Mouse (Mus musculus): Measurements from ENCODE around the gene Olfr283. TPM values are rescaled to one million over a fixed set of nuclear protein-coding genes. Genes with fewer than 3 reads are reported as not detected.
"Not testable (repeated sequence)": the region's sequence is repeated elsewhere in the genome, so short reads cannot be mapped to it uniquely, and the experiment has no call there.

Olfr283 gene
- polyA plus RNA-seq (2016; fragmentation: Nextera tagmentation; extraction: Ambion mirVana): 0.10 TPM in 1 of 2 replicates, not detected in the other

- H3K9ac ChIP-seq: no peak within 1 kb of the TSS
- no peaks in the 10 kb centered on the region for H3K9me3 ChIP-seq
- no peak within 1 kb of the TSS for H3K4me2 ChIP-seq (replicated peaks)
- ATAC-seq (ENCODE audit: insufficient number of reproducible peaks, insufficient read depth, low FRiP score, low TSS enrichment): no peak
- 84% methylated on average over 6 of the region's 6 CpGs for WGBS
- H3K4me3 ChIP-seq: no peak within 1 kb of the TSS
- H3K27ac ChIP-seq: no peak within 1 kb of the TSS
- H3K27me3 ChIP-seq: no peaks in the 10 kb centered on the region
- H3K36me3 ChIP-seq: no peaks in the 10 kb centered on the region
- H3K4me1 ChIP-seq: no peaks in the 10 kb centered on the region
Measured at GRCm38 (mm10) chr15:98380846-98381245, at the start of gene Olfr283. TSS of gene Olfr283 (minus strand) at chr15:98380946.

GRCm38 (mm10) chr15:98425188-98425587 is 44.4 kb upstream of the Olfr283 start:
- H3K27ac ChIP-seq: no peak overlapping the region
- H3K9ac ChIP-seq: no peak overlapping the region
- H3K36me3 ChIP-seq: no peaks in the 10 kb centered on the region
- no peaks in the 10 kb centered on the region for H3K27me3 ChIP-seq
- no peak overlapping the region for H3K4me3 ChIP-seq
- 87% methylated on average over 7 of the region's 7 CpGs for WGBS
- H3K4me2 ChIP-seq (replicated peaks): no peak overlapping the region
- peaks cover 12% of the 10 kb centered on the region for H3K4me1 ChIP-seq
- ATAC-seq (ENCODE audit: insufficient number of reproducible peaks, insufficient read depth, low FRiP score, low TSS enrichment): no peak
- no peaks in the 10 kb centered on the region for H3K9me3 ChIP-seq

GRCm38 (mm10) chr15:98424753-98425152 is 44.0 kb upstream of the Olfr283 start:
- no peaks in the 10 kb centered on the region for H3K9me3 ChIP-seq
- H3K4me1 ChIP-seq: peaks cover 12% of the 10 kb centered on the region
- no peak overlapping the region for H3K9ac ChIP-seq
- H3K4me2 ChIP-seq (replicated peaks): peak overlapping the region; percentile 32
- no peaks in the 10 kb centered on the region for H3K36me3 ChIP-seq
- WGBS: 37% methylated on average over 6 of the region's 6 CpGs
- H3K4me3 ChIP-seq: no peak overlapping the region
- H3K27me3 ChIP-seq: no peaks in the 10 kb centered on the region
- H3K27ac ChIP-seq: no peak overlapping the region
- ATAC-seq (ENCODE audit: insufficient number of reproducible peaks, insufficient read depth, low FRiP score, low TSS enrichment): no peak

DNA sequence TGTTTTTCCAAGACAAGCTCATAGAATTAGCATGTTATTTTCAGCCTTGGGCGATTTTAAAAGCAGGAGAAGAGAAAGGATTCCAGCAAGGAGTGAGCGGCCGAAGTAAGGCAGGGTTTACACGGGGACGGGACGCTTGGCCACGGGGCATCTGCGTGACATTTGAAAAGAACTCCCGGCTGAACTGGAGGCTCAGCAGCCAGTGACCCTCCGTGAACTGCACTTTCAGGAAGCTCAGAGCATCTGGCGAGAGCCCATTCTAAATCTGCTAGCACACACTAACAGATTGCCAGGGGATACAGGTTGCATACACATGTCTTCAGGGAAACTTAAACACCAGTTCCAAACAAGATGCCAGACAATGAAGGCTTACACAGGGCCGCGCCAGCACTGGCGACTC is 43.6 kb upstream of the Olfr283 start:
- WGBS: 45% methylated on average over 14 of the region's 14 CpGs
- H3K9me3 ChIP-seq: no peaks in the 10 kb centered on the region
- ATAC-seq (ENCODE audit: insufficient number of reproducible peaks, insufficient read depth, low FRiP score, low TSS enrichment): no peak
- H3K9ac ChIP-seq: no peak overlapping the region
- no peaks in the 10 kb centered on the region for H3K36me3 ChIP-seq
- no peak overlapping the region for H3K4me3 ChIP-seq
- no peak overlapping the region for H3K27ac ChIP-seq
- H3K27me3 ChIP-seq: no peaks in the 10 kb centered on the region
- H3K4me1 ChIP-seq: peaks cover 12% of the 10 kb centered on the region
- H3K4me2 ChIP-seq (replicated peaks): peak overlapping the region; percentile 32

DNA sequence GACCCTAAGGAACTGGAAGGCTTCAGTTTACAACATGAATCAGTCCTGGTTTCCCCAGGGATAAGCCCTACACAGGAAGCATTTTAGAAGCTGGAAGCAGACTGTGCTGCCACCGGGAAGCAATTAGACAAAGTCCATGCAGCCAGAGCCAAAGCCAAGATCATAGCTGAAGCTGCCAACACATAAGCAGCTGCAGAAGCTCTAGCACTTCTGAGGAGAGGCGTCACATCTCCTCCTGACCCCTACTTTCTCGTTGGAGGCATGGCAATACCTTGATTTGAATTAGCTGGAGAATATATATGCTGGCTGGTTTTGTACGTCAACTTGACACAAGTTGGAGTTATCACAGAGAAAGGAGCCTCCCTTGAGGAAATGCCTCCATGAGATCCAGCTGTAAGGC is 40.2 kb upstream of the Olfr283 start:
- Histone ChIP-seq H3K4me1 (peaks cover 12% of the 10 kb centered on the region), H3K9me3 (no peaks in the 10 kb centered on the region), H3K27ac (no peak overlapping the region), H3K27me3 (no peaks in the 10 kb centered on the region), H3K4me3 (no peak overlapping the region), H3K4me2 (replicated peaks) (no peak overlapping the region), H3K36me3 (no peaks in the 10 kb centered on the region), H3K9ac (no peak overlapping the region)
- 25% methylated on average over 4 of the region's 4 CpGs for WGBS
- ATAC-seq (ENCODE audit: insufficient number of reproducible peaks, insufficient read depth, low FRiP score, low TSS enrichment): no peak

GRCm38 (mm10) chr15:98418096-98418495 is 37.4 kb upstream of the Olfr283 start:
- no peak overlapping the region for H3K27ac ChIP-seq
- no peaks in the 10 kb centered on the region for H3K9me3 ChIP-seq
- H3K4me3 ChIP-seq: no peak overlapping the region
- no peaks in the 10 kb centered on the region for H3K36me3 ChIP-seq
- no peak for ATAC-seq (ENCODE audit: insufficient number of reproducible peaks, insufficient read depth, low FRiP score, low TSS enrichment)
- no peaks in the 10 kb centered on the region for H3K4me1 ChIP-seq
- H3K27me3 ChIP-seq: no peaks in the 10 kb centered on the region
- H3K4me2 ChIP-seq (replicated peaks): no peak overlapping the region
- WGBS: 63% methylated on average over 7 of the region's 7 CpGs
- no peak overlapping the region for H3K9ac ChIP-seq

DNA sequence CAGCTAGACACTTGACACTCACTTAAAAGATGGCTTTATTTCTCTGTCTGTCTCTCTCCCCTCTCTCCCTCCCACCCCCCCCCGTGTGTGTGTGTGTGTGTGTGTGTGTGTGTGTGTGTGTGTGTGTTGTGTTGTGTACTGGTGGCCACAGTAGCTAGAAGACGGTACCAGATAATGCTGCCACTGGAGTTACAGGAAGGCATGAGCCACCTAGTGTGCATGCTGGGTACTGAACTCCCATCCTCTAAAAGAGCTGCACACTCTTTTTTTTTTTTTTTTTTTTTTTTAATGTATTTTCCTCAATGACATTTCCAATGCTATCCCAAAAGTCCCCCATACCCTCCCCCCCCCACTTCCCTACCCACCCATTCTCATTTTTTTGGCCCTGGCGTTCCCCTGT is 36.5 kb upstream of the Olfr283 start:
- not testable (repeated sequence) for H3K9ac ChIP-seq; H3K4me2 ChIP-seq (replicated peaks); ATAC-seq (ENCODE audit: insufficient number of reproducible peaks, insufficient read depth, low FRiP score, low TSS enrichment); H3K4me1 ChIP-seq; H3K4me3 ChIP-seq; H3K27ac ChIP-seq; H3K9me3 ChIP-seq; H3K36me3 ChIP-seq; H3K27me3 ChIP-seq
- WGBS: 72% methylated on average over 2 of the region's 3 CpGs

GRCm38 (mm10) chr15:98416802-98417201 is 36.1 kb upstream of the Olfr283 start:
- not testable (repeated sequence) for H3K27ac ChIP-seq; H3K27me3 ChIP-seq; H3K36me3 ChIP-seq; ATAC-seq (ENCODE audit: insufficient number of reproducible peaks, insufficient read depth, low FRiP score, low TSS enrichment); H3K4me2 ChIP-seq (replicated peaks); H3K4me3 ChIP-seq; H3K9me3 ChIP-seq; H3K4me1 ChIP-seq
- peak overlapping the region; percentile 44; the same call in 1 of the 2 replicates for H3K9ac ChIP-seq

- 83% methylated on average over 4 of the region's 4 CpGs for whole genome bisulfite sequencing
Measured at GRCm38 (mm10) chr15:98415996-98416395, 35.2 kb upstream of the Olfr283 start.

DNA sequence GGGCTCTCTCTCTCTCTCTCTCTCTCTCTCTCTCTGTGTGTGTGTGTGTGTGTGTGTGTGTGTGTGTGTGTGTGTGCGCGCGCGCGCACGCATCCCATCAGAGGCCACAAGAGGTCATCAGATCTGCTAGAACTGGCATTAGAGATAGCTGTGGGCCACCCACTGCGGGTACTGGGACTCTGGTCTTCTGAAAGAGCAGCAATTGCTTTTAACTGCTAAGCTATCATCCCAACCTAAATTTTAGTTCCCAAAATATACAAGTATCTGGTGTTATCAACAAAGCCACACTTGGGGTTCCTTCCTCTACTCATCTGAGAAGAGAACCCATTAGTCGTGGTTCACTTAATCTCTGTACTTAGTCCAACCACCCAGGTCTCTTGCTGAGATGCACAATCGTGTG is 29.5 kb upstream of the Olfr283 start:
- no peaks in the 10 kb centered on the region for H3K27me3 ChIP-seq
- no peaks in the 10 kb centered on the region for H3K4me1 ChIP-seq
- H3K4me2 ChIP-seq (replicated peaks): no peak overlapping the region
- H3K27ac ChIP-seq: no peak overlapping the region
- H3K4me3 ChIP-seq: no peak overlapping the region
- H3K36me3 ChIP-seq: no peaks in the 10 kb centered on the region
- H3K9ac ChIP-seq: no peak overlapping the region
- H3K9me3 ChIP-seq: no peaks in the 10 kb centered on the region
- WGBS: 95% methylated on average over 9 of the region's 9 CpGs
- ATAC-seq (ENCODE audit: insufficient number of reproducible peaks, insufficient read depth, low FRiP score, low TSS enrichment): no peak

More at GRCm38 (mm10) chr15:98415996-98416395, 35.2 kb upstream of the Olfr283 start:
- no peak overlapping the region for H3K4me2 ChIP-seq (replicated peaks)
- H3K27ac ChIP-seq: no peak overlapping the region
- no peaks in the 10 kb centered on the region for H3K27me3 ChIP-seq
- no peak overlapping the region for H3K9ac ChIP-seq
- H3K4me1 ChIP-seq: no peaks in the 10 kb centered on the region
- no peaks in the 10 kb centered on the region for H3K36me3 ChIP-seq
- no peaks in the 10 kb centered on the region for H3K9me3 ChIP-seq
- no peak overlapping the region for H3K4me3 ChIP-seq
- ATAC-seq (ENCODE audit: insufficient number of reproducible peaks, insufficient read depth, low FRiP score, low TSS enrichment): no peak

DNA sequence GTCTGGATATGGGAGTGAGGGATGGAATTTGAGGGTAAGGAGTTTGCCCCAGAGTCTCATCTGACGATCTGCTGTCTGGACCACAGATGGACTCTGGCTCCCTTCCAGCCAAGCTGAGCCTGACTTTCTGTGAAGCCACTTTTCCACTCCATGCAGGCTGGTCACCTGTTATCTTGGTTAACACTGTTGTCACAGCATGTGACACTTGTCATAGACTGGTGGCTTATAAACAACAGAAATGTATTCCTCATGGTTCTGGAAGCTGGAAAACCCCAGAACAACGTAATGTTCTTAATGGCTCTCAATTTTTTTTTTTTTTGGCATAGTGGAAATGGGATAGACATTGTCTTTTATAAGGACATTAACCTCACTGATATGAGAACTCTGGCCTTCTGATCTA is 28.9 kb upstream of the Olfr283 start:
- Histone ChIP-seq H3K36me3 (no peaks in the 10 kb centered on the region), H3K9ac (no peak overlapping the region), H3K4me1 (no peaks in the 10 kb centered on the region), H3K4me2 (replicated peaks) (no peak overlapping the region), H3K4me3 (no peak overlapping the region), H3K9me3 (no peaks in the 10 kb centered on the region), H3K27ac (no peak overlapping the region), H3K27me3 (no peaks in the 10 kb centered on the region)
- ATAC-seq (ENCODE audit: insufficient number of reproducible peaks, insufficient read depth, low FRiP score, low TSS enrichment): no peak
- 83% methylated on average over 2 of the region's 2 CpGs for WGBS

GRCm38 (mm10) chr15:98408406-98409060 is 27.8 kb upstream of the Olfr283 start:
- 70% methylated on average over 17 of the region's 17 CpGs for WGBS
- no peaks in the 10 kb centered on the region for H3K36me3 ChIP-seq

More at GRCm38 (mm10) chr15:98408406-98409060, 27.8 kb upstream of the Olfr283 start:
- Histone ChIP-seq H3K4me1 (no peaks in the 10 kb centered on the region), H3K4me2 (replicated peaks) (no peak overlapping the region), H3K27ac (no peak overlapping the region), H3K9ac (no peak overlapping the region), H3K27me3 (no peaks in the 10 kb centered on the region), H3K4me3 (no peak overlapping the region), H3K9me3 (no peaks in the 10 kb centered on the region)
- no peak for ATAC-seq (ENCODE audit: insufficient number of reproducible peaks, insufficient read depth, low FRiP score, low TSS enrichment)
